Mouse (Mus musculus) cerebellum, adult 2 months (tissue): ENCODE data around the gene Gm17535. TPM values are rescaled to one million over a fixed set of nuclear protein-coding genes. Genes with fewer than 3 reads are reported as not detected.
A peak's percentile ranks its signal among the peaks of the same experiment; 100 is the strongest.
"Not testable (repeated sequence)": the region's sequence is repeated elsewhere in the genome, so short reads cannot be mapped to it uniquely, and the experiment has no call there.

ENCODE experiments used
- DNase-seq, 2 experiments: peaks; one replicate each; pipeline ENCODE4 v3.0.0; 2021
- H3K27ac ChIP-seq: fragments of 200-500 bp; 2 replicates; pipeline ENCODE4 v1.5.1; 2012; ENCODE audit warnings: low read length, control low read depth, inconsistent platforms; ENCODE audit not compliant: insufficient read depth
- H3K27me3 ChIP-seq: fragments of 200-500 bp; 2 replicates; pipeline ENCODE4 v1.6.1; 2012; ENCODE audit warnings: inconsistent platforms, mild to moderate bottlenecking, low read length, moderate library complexity; ENCODE audit not compliant: control insufficient read depth, insufficient read depth
- H3K4me1 ChIP-seq: fragments of 200-500 bp; 2 replicates; pipeline ENCODE4 v1.6.1; 2011; ENCODE audit warnings: low read length; ENCODE audit not compliant: control insufficient read depth, insufficient read depth
- H3K4me3 ChIP-seq: fragments of 200-500 bp; replicated peaks from 2 replicates; pipeline ENCODE3; 2011; ENCODE audit warnings: mild to moderate bottlenecking, low read depth, low read length, control low read depth; ENCODE audit not compliant: insufficient read depth
- WGBS: fragments of 180-500 bp; shearing (Covaris S2); methylation state at CpG from one replicate; pipeline ENCODE4 v1.1.7; 2018; 5-methylcytosine and 5-hydroxymethylcytosine counted together
- polyA plus RNA-seq: library from polyadenylated mRNA; depleted of rRNA; stranded (reverse); fragments of >200 nt; gene quantifications from 2 replicates; pipeline ENCODE4 v1.2.3, GENCODE M21; 2012; rRNA removed

Gm17535 gene
- not detected in 2 replicates for polyA plus RNA-seq

DNA sequence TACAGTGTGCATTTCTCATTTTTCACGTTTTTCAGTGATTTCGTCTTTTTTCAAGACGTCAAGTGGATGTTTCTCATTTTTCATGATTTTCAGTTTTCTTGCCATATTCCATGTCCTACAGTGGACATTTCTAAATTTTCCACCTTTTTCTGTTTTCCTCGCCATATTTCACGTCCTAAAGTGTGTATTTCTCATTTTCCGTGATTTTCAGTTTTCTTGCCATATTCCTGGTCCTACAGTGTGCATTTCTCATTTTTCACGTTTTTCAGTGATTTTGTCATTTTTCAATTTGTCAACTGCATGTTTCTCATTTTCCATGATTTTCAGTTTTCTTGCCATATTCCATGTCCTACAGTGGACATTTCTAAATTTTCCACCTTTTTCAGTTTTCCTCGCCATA lies at the start of gene Gm17535:
Gm17535 (plus strand) TSS at position 301 of the 400 bp plus-strand sequence.
- DNase-seq, H3K27ac ChIP-seq, H3K27me3 ChIP-seq, H3K4me3 ChIP-seq, H3K4me1 ChIP-seq: not testable (repeated sequence)
- 62% methylated on average over 1 of the region's 8 CpGs for WGBS

GRCm38 (mm10) chr9:3000445-3000972 lies 33.9 kb upstream of the Gm17535 start, which contains the start of gene Gm10722:
Gene Gm10722, plus strand, starts transcription at chr9:3000922.
- DNase-seq, result peak; percentile 5 to 17
- not testable (repeated sequence) for H3K27me3 ChIP-seq, H3K4me3 ChIP-seq, H3K27ac ChIP-seq, H3K4me1 ChIP-seq
- 74% methylated on average over 12 of the region's 12 CpGs for WGBS

- H3K27me3 ChIP-seq, H3K4me1 ChIP-seq, H3K27ac ChIP-seq, H3K4me3 ChIP-seq: not testable (repeated sequence)
- 66% methylated on average over 8 of the region's 8 CpGs for WGBS
- peak; percentile 23 to 41 for DNase-seq
These were observed 33.4 kb upstream of the Gm17535 start for GRCm38 (mm10) chr9:3001006-3001405.

GRCm38 (mm10) chr9:3001948-3002659 lies 32.3 kb upstream of the Gm17535 start:
- peak; percentile 93 to 99 for DNase-seq
- H3K27ac ChIP-seq, result not testable (repeated sequence)
- WGBS, result 70% methylated on average over 9 of the region's 11 CpGs

DNA sequence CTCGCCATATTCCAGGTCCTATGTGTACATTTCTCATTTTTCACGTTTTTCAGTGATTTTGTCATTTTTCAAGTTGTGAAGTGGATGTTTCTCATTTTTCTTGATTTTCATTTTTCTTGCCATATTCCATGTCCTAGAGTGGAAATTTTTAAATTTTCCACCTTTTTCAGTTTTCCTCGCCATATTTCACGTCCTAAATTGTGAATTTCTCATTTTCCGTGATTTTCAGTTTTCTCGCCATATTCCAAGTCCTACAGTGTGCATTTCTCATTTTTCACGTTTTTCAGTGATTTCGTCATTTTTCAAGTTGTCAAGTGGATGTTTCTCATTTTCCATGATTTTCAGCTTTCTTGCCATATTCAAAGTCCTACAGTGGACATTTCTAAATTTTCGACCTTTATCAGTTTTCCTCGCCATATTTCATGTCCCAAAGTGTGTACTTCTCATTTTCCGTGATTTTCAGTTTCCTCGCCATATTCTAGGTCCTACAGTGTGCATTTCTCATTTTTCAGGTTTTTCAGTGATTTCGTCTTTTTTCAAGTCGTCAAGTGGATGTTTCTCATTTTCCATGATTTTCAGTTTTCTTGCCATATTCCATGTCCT lies 31.5 kb upstream of the Gm17535 start, which contains the start of gene Gm11168:
Gm11168 (plus strand) TSS at position 553 of the 603 bp plus-strand sequence.
- not testable (repeated sequence) for H3K4me1 ChIP-seq, H3K27ac ChIP-seq, H3K27me3 ChIP-seq, DNase-seq, H3K4me3 ChIP-seq
- WGBS, result 75% methylated on average over 6 of the region's 14 CpGs

More at GRCm38 (mm10) chr9:3001948-3002659, 32.3 kb upstream of the Gm17535 start:
- not testable (repeated sequence) for H3K4me3 ChIP-seq, H3K27me3 ChIP-seq, H3K4me1 ChIP-seq

GRCm38 (mm10) chr9:3006179-3006578 lies 28.2 kb upstream of the Gm17535 start:
- H3K27me3 ChIP-seq, H3K27ac ChIP-seq, H3K4me1 ChIP-seq, DNase-seq, H3K4me3 ChIP-seq: not testable (repeated sequence)
- WGBS, result 80% methylated on average over 1 of the region's 5 CpGs

DNA sequence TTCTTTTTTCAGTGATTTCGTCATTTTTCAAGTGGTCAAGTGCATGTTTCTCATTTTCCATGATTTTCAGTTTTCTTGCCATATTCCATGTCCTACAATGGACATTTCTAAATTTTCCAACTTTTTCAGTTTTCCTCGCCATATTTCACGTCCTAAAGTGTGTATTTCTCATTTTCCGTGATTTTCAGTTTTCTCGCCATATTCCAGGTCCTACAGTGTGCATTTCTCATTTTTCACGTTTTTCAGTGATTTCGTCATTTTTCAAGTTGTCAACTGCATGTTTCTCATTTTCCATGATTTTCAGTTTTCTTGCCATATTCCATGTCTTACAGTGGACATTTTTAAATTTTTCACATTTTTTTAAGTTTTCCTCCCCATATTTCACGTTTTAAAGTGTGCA lies 27.8 kb upstream of the Gm17535 start:
- WGBS, result 76% methylated on average over 8 of the region's 8 CpGs
- peak; percentile 73 to 85 for DNase-seq
- H3K4me3 ChIP-seq, H3K27me3 ChIP-seq, H3K27ac ChIP-seq, H3K4me1 ChIP-seq: not testable (repeated sequence)

DNA sequence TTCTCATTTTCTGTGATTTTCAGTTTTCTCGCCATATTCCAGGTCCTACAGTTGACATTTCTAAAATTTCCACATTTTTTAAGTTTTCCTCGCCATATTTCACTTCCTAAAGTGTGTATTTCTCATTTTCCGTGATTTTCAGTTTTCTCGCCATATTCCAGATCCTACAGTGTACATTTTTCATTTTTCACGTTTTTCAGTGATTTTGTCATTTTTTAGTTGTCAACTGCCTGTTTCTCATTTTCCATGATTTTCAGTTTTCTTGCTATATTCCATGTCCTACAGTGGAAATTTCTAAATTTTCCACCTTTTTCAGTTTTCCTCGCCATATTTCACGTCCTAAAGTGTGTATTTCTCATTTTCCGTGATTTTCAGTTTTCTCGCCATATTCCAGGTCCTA lies 27.1 kb upstream of the Gm17535 start:
- WGBS, result 77% methylated on average over 8 of the region's 9 CpGs
- H3K4me3 ChIP-seq, H3K27me3 ChIP-seq, DNase-seq, H3K27ac ChIP-seq, H3K4me1 ChIP-seq: not testable (repeated sequence)

DNA sequence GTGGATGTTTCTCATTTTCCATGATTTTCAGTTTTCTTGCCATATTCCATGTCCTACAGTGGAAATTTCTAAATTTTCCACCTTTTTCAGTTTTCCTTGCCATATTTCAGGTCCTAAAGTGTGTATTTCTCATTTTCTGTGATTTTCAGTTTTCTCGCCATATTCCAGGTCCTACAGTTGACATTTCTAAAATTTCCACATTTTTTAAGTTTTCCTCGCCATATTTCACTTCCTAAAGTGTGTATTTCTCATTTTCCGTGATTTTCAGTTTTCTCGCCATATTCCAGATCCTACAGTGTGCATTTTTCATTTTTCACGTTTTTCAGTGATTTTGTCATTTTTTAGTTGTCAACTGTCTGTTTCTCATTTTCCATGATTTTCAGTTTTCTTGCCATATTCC lies 25.1 kb upstream of the Gm17535 start:
- DNase-seq, H3K4me1 ChIP-seq, H3K4me3 ChIP-seq, H3K27me3 ChIP-seq, H3K27ac ChIP-seq: not testable (repeated sequence)
- no CpG with 5 or more reads among the region's 5 CpGs for WGBS

- H3K4me3 ChIP-seq, H3K27me3 ChIP-seq, H3K27ac ChIP-seq, DNase-seq, H3K4me1 ChIP-seq: not testable (repeated sequence)
- 84% methylated on average over 3 of the region's 7 CpGs for WGBS
These were observed 22.3 kb upstream of the Gm17535 start for GRCm38 (mm10) chr9:3012054-3012621.

DNA sequence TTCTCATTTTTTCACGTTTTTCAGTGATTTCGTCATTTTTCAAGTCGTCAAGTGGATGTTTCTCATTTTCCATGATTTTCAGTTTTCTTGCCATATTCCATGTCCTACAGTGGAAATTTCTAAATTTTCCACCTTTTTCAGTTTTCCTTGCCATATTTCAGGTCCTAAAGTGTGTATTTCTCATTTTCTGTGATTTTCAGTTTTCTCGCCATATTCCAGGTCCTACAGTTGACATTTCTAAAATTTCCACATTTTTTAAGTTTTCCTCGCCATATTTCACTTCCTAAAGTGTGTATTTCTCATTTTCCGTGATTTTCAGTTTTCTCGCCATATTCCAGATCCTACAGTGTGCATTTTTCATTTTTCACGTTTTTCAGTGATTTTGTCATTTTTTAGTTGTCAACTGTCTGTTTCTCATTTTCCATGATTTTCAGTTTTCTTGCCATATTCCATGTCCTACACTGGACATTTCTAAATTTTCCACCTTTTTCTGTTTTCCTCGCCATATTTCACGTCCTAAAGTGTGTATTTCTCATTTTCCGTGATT lies 21.6 kb upstream of the Gm17535 start, which contains the start of gene Gm10721:
Gm10721 (plus strand) TSS at position 408 of the 547 bp plus-strand sequence.
- not testable (repeated sequence) for DNase-seq, H3K27ac ChIP-seq, H3K27me3 ChIP-seq, H3K4me3 ChIP-seq, H3K4me1 ChIP-seq
- no CpG with 5 or more reads among the region's 11 CpGs for WGBS

- not testable (repeated sequence) for H3K4me3 ChIP-seq, H3K27ac ChIP-seq, H3K4me1 ChIP-seq, H3K27me3 ChIP-seq, DNase-seq
- WGBS, result 70% methylated on average over 5 of the region's 9 CpGs
These were observed 19.0 kb upstream of the Gm17535 start, which contains the start of gene Gm10720 for GRCm38 (mm10) chr9:3015354-3015753. Gene Gm10720, plus strand, starts transcription at chr9:3015654.
